9 mouse cellular contexts compared by ENCODE assay signal in the genomic region with DNA sequence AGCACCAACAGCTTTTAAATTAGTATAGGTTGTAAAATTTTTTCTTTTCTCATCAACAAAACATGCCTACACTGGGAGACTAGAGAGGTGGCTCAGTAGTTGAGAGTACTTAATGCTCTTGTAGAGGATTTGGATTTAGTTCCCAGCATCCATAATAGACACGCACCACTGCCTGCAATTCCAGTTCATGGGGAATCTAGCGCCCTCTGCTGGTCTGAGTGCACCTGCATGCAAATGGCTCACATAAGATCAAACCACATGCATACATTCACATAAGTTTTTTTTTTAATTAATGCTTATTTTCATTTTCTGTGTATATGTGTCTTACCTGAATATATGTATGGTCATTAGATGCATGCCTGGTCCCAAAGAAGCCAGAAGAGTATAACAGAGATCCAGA. TPM values are rescaled to one million over a fixed set of nuclear protein-coding genes. Genes with fewer than 3 reads are reported as not detected.
DNase-seq lines count a peak whose midpoint lies in the region; ATAC-seq and TF ChIP-seq lines count a peak whose summit lies in the region.
"Had no signal": no experiment of that assay in that cellular context is flagged by ENCODE, and none has a peak within 500 bp of the region (broad histone marks: within the 10 kb centered on the region; RNA-seq: fewer than 3 reads in every experiment).

No protein-coding gene starts in this region.

- H3K4me1 ChIP-seq in cerebellum, adult 2 months (ENCODE audit: control insufficient read depth, insufficient read depth, low read length), result no peaks in the 10 kb centered on the region
- H3K4me1 ChIP-seq in liver, embryonic 12.5 days, result no peaks in the 10 kb centered on the region

- TF ChIP-seq CTCF in cerebellum, adult 2 months (IDR thresholded peaks at IDR 0.05; ENCODE audit: borderline replicate concordance, insufficient read depth, low read depth, low read length), result peak; percentile 49

- TF ChIP-seq POLR2A in cerebellum, adult 2 months (IDR thresholded peaks at IDR 0.05; ENCODE audit: borderline replicate concordance, insufficient read depth, low read length), result no peak

- no peaks in the 10 kb centered on the region for H3K9me3 ChIP-seq in liver, embryonic 12.5 days (replicated peaks)

- H3K4me3 ChIP-seq in cerebellum, adult 2 months (replicated peaks; ENCODE audit: insufficient read depth, low read depth, low read length), result no peak overlapping the region
- H3K4me3 ChIP-seq in liver, embryonic 12.5 days, result no peak overlapping the region

- H3K4me2 ChIP-seq in liver, embryonic 12.5 days, result no peak overlapping the region

- no peak for DNase-seq in cerebellum, adult 2 months
- peak; percentile 47 for DNase-seq in liver
- peak; percentile 54 for DNase-seq in adrenal gland, postnatal 25 days
- peak; percentile 38 to 66 for DNase-seq in kidney, postnatal 25 days
- peak; percentile 63 for DNase-seq in testis, postnatal 10 days (ENCODE audit: low spot score)

- no peak overlapping the region for H3K27ac ChIP-seq in cerebellum, adult 2 months (ENCODE audit: insufficient read depth, low read length)
- no peak overlapping the region for H3K27ac ChIP-seq in liver, embryonic 12.5 days

- no peaks in the 10 kb centered on the region for H3K36me3 ChIP-seq in liver, embryonic 12.5 days

- no peak for ATAC-seq in cerebellum, adult (ENCODE audit: insufficient number of reproducible peaks, low FRiP score, low TSS enrichment)
- no peak for ATAC-seq in liver, embryonic 12.5 days
- ATAC-seq in erythroblast, adult 5-6 weeks (replicated peaks; ENCODE audit: low FRiP score, poor library complexity, severe bottlenecking), result no peak

- no peaks in the 10 kb centered on the region for H3K27me3 ChIP-seq in cerebellum, adult 2 months (ENCODE audit: control insufficient read depth, insufficient read depth, low read length)
- peaks cover 18% of the 10 kb centered on the region for H3K27me3 ChIP-seq in liver, embryonic 12.5 days (replicated peaks)

- 31% methylated on average over 2 of the region's 2 CpGs for WGBS in cerebellum, adult 2 months
- 22% methylated on average over 2 of the region's 2 CpGs for WGBS in liver, embryonic 12.5 days (ENCODE audit: insufficient replicate concordance)

- no peak overlapping the region for H3K9ac ChIP-seq in liver, embryonic 12.5 days

RNA-seq across cellular contexts. Expression of gene Nlrp12, which starts 13.2 kb away (rescaled TPM):
- 0.02 TPM in 1 of 2 replicates, not detected in the other for polyA plus RNA-seq in cerebellum, adult 2 months (2012; rRNA removed)
- polyA plus RNA-seq in liver, embryonic 12.5 days (2016; fragmentation: Nextera tagmentation; extraction: Ambion mirVana), result 0.07 TPM in 1 of 2 replicates, not detected in the other
- not detected in 2 replicates for total RNA-seq in adrenal gland, postnatal 25 days (2021)
- 0.19 and 0.63 TPM in 2 replicates for total RNA-seq in erythroblast, adult 5-6 weeks (2015; ENCODE audit: low replicate concordance)
- total RNA-seq in erythroblast, adult 5-6 weeks (2017; ENCODE audit: low replicate concordance), result 1.5 and 2.4 TPM in 2 replicates
- polyA plus RNA-seq: neural tube, embryonic 14.5 days had no signal

RNA-seq across cellular contexts. Expression of gene Myadm, which starts 26.1 kb away (rescaled TPM):
- 43.3 and 45.3 TPM in 2 replicates for polyA plus RNA-seq in cerebellum, adult 2 months (2012; rRNA removed)
- 16.6 and 17.5 TPM in 2 replicates for polyA plus RNA-seq in liver, embryonic 12.5 days (2016; fragmentation: Nextera tagmentation; extraction: Ambion mirVana)
- 64.5 and 71.5 TPM in 2 replicates for total RNA-seq in adrenal gland, postnatal 25 days (2021)
- total RNA-seq in erythroblast, adult 5-6 weeks (2015; ENCODE audit: low replicate concordance), result 18.4 and 20.5 TPM in 2 replicates
- 4.0 and 7.3 TPM in 2 replicates for total RNA-seq in erythroblast, adult 5-6 weeks (2017; ENCODE audit: low replicate concordance)

RNA-seq across cellular contexts. Expression of gene Prkcg, which starts 26.2 kb away (rescaled TPM):
- polyA plus RNA-seq in cerebellum, adult 2 months (2012; rRNA removed), result 152 and 195 TPM in 2 replicates
- 0.04 TPM in 2 replicates for polyA plus RNA-seq in liver, embryonic 12.5 days (2016; fragmentation: Nextera tagmentation; extraction: Ambion mirVana)
- total RNA-seq in adrenal gland, postnatal 25 days (2021), result 1.0 and 1.2 TPM in 2 replicates
- not detected in 2 replicates for total RNA-seq in erythroblast, adult 5-6 weeks (2015; ENCODE audit: low replicate concordance)
- 0.77 TPM in 1 of 2 replicates, not detected in the other for total RNA-seq in erythroblast, adult 5-6 weeks (2017; ENCODE audit: low replicate concordance)

Comparison
In these comparisons a context has a peak if more than half of its experiments do, and no peak if none do; other contexts are left out.
1. DNase-seq: peak in liver (single experiment), adrenal gland, postnatal 25 days (single experiment), kidney, postnatal 25 days (2 of 2) and testis, postnatal 10 days (single experiment); none in cerebellum, adult 2 months (0 of 2).